ENCODE assay signal across 8 mouse cellular contexts in genomic region chr2:130577632-130578031, GRCm38 (mm10). TPM values are rescaled to one million over a fixed set of nuclear protein-coding genes. Genes with fewer than 3 reads are reported as not detected.
A peak's percentile ranks its signal among the peaks of the same experiment; 100 is the strongest.
DNase-seq lines count a peak whose midpoint lies in the region; ATAC-seq and TF ChIP-seq lines count a peak whose summit lies in the region.
"Had no signal": no experiment of that assay in that cellular context is flagged by ENCODE, and none has a peak within 500 bp of the region (broad histone marks: within the 10 kb centered on the region; RNA-seq: fewer than 3 reads in every experiment).

No protein-coding gene starts in this region.

- TF ChIP-seq CTCF in heart, adult 2 months (IDR thresholded peaks at IDR 0.05): no peak

- no peaks in the 10 kb centered on the region for H3K4me1 ChIP-seq in heart, adult 2 months (ENCODE audit: control insufficient read depth, insufficient read depth, low read length)
- H3K4me1 ChIP-seq in kidney, embryonic 15.5 days: peaks cover 35% of the 10 kb centered on the region

- ATAC-seq in CD4-positive, CD25-positive, alpha-beta regulatory T cell, adult 4 months: peak; percentile 55
- peak; percentile 74 for ATAC-seq in activated CD4-positive, CD25-positive, alpha-beta regulatory T cell, adult 4 months
- ATAC-seq in kidney, embryonic 15.5 days (replicated peaks; ENCODE audit: low FRiP score): peak; percentile 41; the same call in 1 of the 2 replicates

- peaks cover 25% of the 10 kb centered on the region for H3K27me3 ChIP-seq in heart, adult 2 months (ENCODE audit: control insufficient read depth, insufficient read depth, low read length)
- H3K27me3 ChIP-seq in kidney, embryonic 15.5 days: peaks cover 78% of the 10 kb centered on the region

- no peaks in the 10 kb centered on the region for H3K36me3 ChIP-seq in heart, adult 2 months (ENCODE audit: control insufficient read depth, insufficient read depth, low read length)
- no peaks in the 10 kb centered on the region for H3K36me3 ChIP-seq in kidney, embryonic 15.5 days

- no peaks in the 10 kb centered on the region for H3K79me2 ChIP-seq in heart, adult 2 months (replicated peaks; ENCODE audit: control insufficient read depth, insufficient read depth, low read length)

- DNase-seq in heart, adult 2 months: peak; percentile 53
- DNase-seq in lung, postnatal 14 days: peak; percentile 48
- DNase-seq in spleen, postnatal 14 days (ENCODE audit: low spot score in 2 of 2): peak; percentile 26 to 37
- no peak for DNase-seq in left cerebral cortex, postnatal 14 days (ENCODE audit: low spot score in 2 of 2)

- no peaks in the 10 kb centered on the region for H3K9me3 ChIP-seq in kidney, embryonic 15.5 days (replicated peaks)

- no peak for TF ChIP-seq EP300 in heart, adult 2 months (IDR thresholded peaks at IDR 0.05; ENCODE audit: insufficient read depth, low read depth, low read length)

- peak overlapping the region; percentile 60; the same call in 1 of the 2 replicates for H3K4me2 ChIP-seq in kidney, embryonic 15.5 days

- H3K9ac ChIP-seq in heart, adult 2 months (ENCODE audit: low read depth, low read length): no peak overlapping the region
- H3K9ac ChIP-seq in kidney, embryonic 15.5 days: no peak overlapping the region

- intact Hi-C loops in heart, adult 2 months (cut with DNase I): no loop called here
- intact Hi-C loops in left cerebral cortex, postnatal 14 days (cut with DNase I): no loop called here

- H3K4me3 ChIP-seq in heart, adult 2 months: no peak overlapping the region
- H3K4me3 ChIP-seq in kidney, embryonic 15.5 days (replicated peaks): no peak overlapping the region; the same call in 1 of the 2 replicates

- no peak for TF ChIP-seq POLR2A in heart, adult 2 months (IDR thresholded peaks at IDR 0.05; ENCODE audit: insufficient read depth, low read depth, low read length)

- no peak overlapping the region for H3K27ac ChIP-seq in heart, adult 2 months
- no peak overlapping the region for H3K27ac ChIP-seq in kidney, embryonic 15.5 days

- WGBS in heart, adult 2 months: 10% methylated on average over 12 of the region's 12 CpGs
- 5% methylated on average over 12 of the region's 12 CpGs for WGBS in kidney, embryonic 15.5 days

RNA-seq across cellular contexts. Expression of gene Oxt, which starts 1.7 kb away (rescaled TPM):
- not detected for polyA plus RNA-seq in CD4-positive, CD25-positive, alpha-beta regulatory T cell, adult 4 months (2017; shearing (Covaris generic))
- not detected for polyA plus RNA-seq in activated CD4-positive, CD25-positive, alpha-beta regulatory T cell, adult 4 months (2017; shearing (Covaris generic))
- not detected for total RNA-seq in heart, adult 2 months (2021)
- polyA plus RNA-seq in heart, adult 2 months (2012; rRNA removed): not detected in 2 replicates
- not detected in 2 replicates for polyA plus RNA-seq in kidney, embryonic 15.5 days (2015; fragmentation: Nextera tagmentation; extraction: Ambion mirVana)
- 1 to 10 TPM in 1 of 2 experiments, not detected in 1; 1.5 TPM for total RNA-seq in left cerebral cortex, postnatal 14 days (2021)
- polyA plus RNA-seq: gonadal fat pad, adult 2 months had no signal

RNA-seq across cellular contexts. Expression of gene Avp, which starts 4.7 kb away (rescaled TPM):
- polyA plus RNA-seq in CD4-positive, CD25-positive, alpha-beta regulatory T cell, adult 4 months (2017; shearing (Covaris generic)): not detected
- not detected for polyA plus RNA-seq in activated CD4-positive, CD25-positive, alpha-beta regulatory T cell, adult 4 months (2017; shearing (Covaris generic))
- 10 to 100 TPM in 1 of 2 experiments, 1 to 10 TPM in 1; 9.8 to 10.3 TPM for total RNA-seq in heart, adult 2 months (2021)
- polyA plus RNA-seq in heart, adult 2 months (2012; rRNA removed): not detected in 2 replicates
- polyA plus RNA-seq in kidney, embryonic 15.5 days (2015; fragmentation: Nextera tagmentation; extraction: Ambion mirVana): not detected in 2 replicates
- 10 to 100 TPM in 1 of 2 experiments, under 1 TPM in 1; 0.68 to 21.7 TPM for total RNA-seq in left cerebral cortex, postnatal 14 days (2021)
- polyA plus RNA-seq: gonadal fat pad, adult 2 months had no signal

RNA-seq across cellular contexts. Expression of gene Mrps26, which starts 14.1 kb away (rescaled TPM):
- polyA plus RNA-seq in CD4-positive, CD25-positive, alpha-beta regulatory T cell, adult 4 months (2017; shearing (Covaris generic)): 10 to 100 TPM; 22.9 to 28.7 TPM
- 10 to 100 TPM; 25.4 to 31.1 TPM for polyA plus RNA-seq in activated CD4-positive, CD25-positive, alpha-beta regulatory T cell, adult 4 months (2017; shearing (Covaris generic))
- total RNA-seq in heart, adult 2 months (2021): 10 to 100 TPM; 57.6 to 72.9 TPM
- 39.4 and 40.9 TPM in 2 replicates for polyA plus RNA-seq in heart, adult 2 months (2012; rRNA removed)
- 89.8 and 97.7 TPM in 2 replicates for polyA plus RNA-seq in kidney, embryonic 15.5 days (2015; fragmentation: Nextera tagmentation; extraction: Ambion mirVana)
- total RNA-seq in left cerebral cortex, postnatal 14 days (2021): 10 to 100 TPM; 72.2 to 75.8 TPM

RNA-seq across cellular contexts. Expression of gene Fastkd5, which starts 52.2 kb away (rescaled TPM):
- polyA plus RNA-seq in CD4-positive, CD25-positive, alpha-beta regulatory T cell, adult 4 months (2017; shearing (Covaris generic)): 10 to 100 TPM; 12.0 to 12.5 TPM
- polyA plus RNA-seq in activated CD4-positive, CD25-positive, alpha-beta regulatory T cell, adult 4 months (2017; shearing (Covaris generic)): 10 to 100 TPM in 1 of 2 experiments, 1 to 10 TPM in 1; 9.0 to 11.0 TPM
- 1 to 10 TPM; 7.5 to 9.0 TPM for total RNA-seq in heart, adult 2 months (2021)
- 2.2 and 5.1 TPM in 2 replicates for polyA plus RNA-seq in heart, adult 2 months (2012; rRNA removed)
- 17.3 TPM in 2 replicates for polyA plus RNA-seq in kidney, embryonic 15.5 days (2015; fragmentation: Nextera tagmentation; extraction: Ambion mirVana)
- 1 to 10 TPM; 7.3 to 8.0 TPM for total RNA-seq in left cerebral cortex, postnatal 14 days (2021)

RNA-seq across cellular contexts. Expression of gene Ubox5, which starts 52.2 kb away (rescaled TPM):
- 10 to 100 TPM in 1 of 2 experiments, 1 to 10 TPM in 1; 8.4 to 14.8 TPM for polyA plus RNA-seq in CD4-positive, CD25-positive, alpha-beta regulatory T cell, adult 4 months (2017; shearing (Covaris generic))
- polyA plus RNA-seq in activated CD4-positive, CD25-positive, alpha-beta regulatory T cell, adult 4 months (2017; shearing (Covaris generic)): 1 to 10 TPM; 8.4 to 9.0 TPM
- total RNA-seq in heart, adult 2 months (2021): 1 to 10 TPM; 3.9 to 5.2 TPM
- 5.0 and 5.6 TPM in 2 replicates for polyA plus RNA-seq in heart, adult 2 months (2012; rRNA removed)
- 12.6 and 13.6 TPM in 2 replicates for polyA plus RNA-seq in kidney, embryonic 15.5 days (2015; fragmentation: Nextera tagmentation; extraction: Ambion mirVana)
- 1 to 10 TPM; 7.7 to 8.3 TPM for total RNA-seq in left cerebral cortex, postnatal 14 days (2021)

Comparison
In these comparisons a context has a peak if more than half of its experiments do, and no peak if none do; other contexts are left out.
1. DNase-seq: peak in heart, adult 2 months (2 of 2), lung, postnatal 14 days (single experiment) and spleen, postnatal 14 days (2 of 2); none in left cerebral cortex, postnatal 14 days (0 of 2).
2. Peak in every context shown above with its lines, with median percentiles within 50 percentile points of each other: ATAC-seq.